Mouse (Mus musculus) midbrain, postnatal 0 days (tissue): Measurements from ENCODE around the gene Bmt2. TPM values are rescaled to one million over a fixed set of nuclear protein-coding genes. Genes with fewer than 3 reads are reported as not detected.

Experiments
- ATAC-seq: fragments of 200-750 bp; cut with Nextera tagmentation; 2 replicates; pipeline ENCODE4 v1.8.0; 2017; ENCODE audit warnings: moderate number of reproducible peaks, mild to moderate bottlenecking, moderate TSS enrichment, moderate library complexity; ENCODE audit not compliant: low FRiP score
- DNase-seq: peaks from one replicate; pipeline ENCODE4 v3.0.0-alpha.2; 2015; ENCODE audit warnings: low spot score
- H3K27ac ChIP-seq: fragments of 300-500 bp; sonication (generic); 2 replicates; pipeline ENCODE4 v1.5.1; 2014; ENCODE audit warnings: low read depth, mild to moderate bottlenecking, low read length, mixed read lengths
- H3K27me3 ChIP-seq: fragments of 300-500 bp; sonication (generic); 2 replicates; pipeline ENCODE4 v1.6.1; 2014; ENCODE audit warnings: low read length, control low read depth, mixed read lengths; ENCODE audit not compliant: insufficient read depth
- H3K36me3 ChIP-seq: fragments of 300-500 bp; sonication (generic); 2 replicates; pipeline ENCODE4 v1.6.1; 2014; ENCODE audit warnings: low read length, control low read depth, mixed read lengths; ENCODE audit not compliant: insufficient read depth
- H3K4me1 ChIP-seq: fragments of 300-500 bp; sonication (generic); 2 replicates; pipeline ENCODE4 v1.6.1; 2014; ENCODE audit warnings: mild to moderate bottlenecking, control low read depth, antibody characterized with exemption, low read length, mixed read lengths; ENCODE audit not compliant: insufficient read depth
- H3K4me2 ChIP-seq: fragments of 300-500 bp; sonication (generic); 2 replicates; pipeline ENCODE4 v1.6.1; 2014; ENCODE audit warnings: low read depth, mild to moderate bottlenecking, low read length, mixed read lengths; ENCODE audit not compliant: poor library complexity, severe bottlenecking
- H3K4me3 ChIP-seq: fragments of 300-500 bp; sonication (generic); 2 replicates; pipeline ENCODE4 v1.5.1; 2014; ENCODE audit warnings: low read depth, mild to moderate bottlenecking, low read length, moderate library complexity
- H3K9ac ChIP-seq: fragments of 300-500 bp; sonication (generic); replicated peaks from 2 replicates; pipeline ENCODE4 v1.6.1; 2014; ENCODE audit warnings: mild to moderate bottlenecking, low read length, moderate library complexity, mixed read lengths; ENCODE audit not compliant: poor library complexity, severe bottlenecking
- H3K9me3 ChIP-seq: fragments of 300-500 bp; sonication (generic); 2 replicates; pipeline ENCODE4 v1.6.1; 2016; ENCODE audit warnings: low read length, control low read depth
- CTCF ChIP-seq: IDR thresholded peaks from 2 replicates; pipeline ENCODE4 v1.5.1; 2016; ENCODE audit warnings: antibody characterized with exemption, mild to moderate bottlenecking
- WGBS: fragments of 180-500 bp; shearing (Covaris S2); extraction: QIAGEN DNeasy Blood & Tissue Kit; methylation state at CpG from one replicate; pipeline ENCODE4 v1.1.7; 2014; 5-methylcytosine and 5-hydroxymethylcytosine counted together
- polyA plus RNA-seq: library from polyadenylated mRNA; unstranded; fragments of >200 nt; fragmentation: Nextera tagmentation; extraction: Ambion mirVana; gene quantifications from 2 replicates; pipeline ENCODE4 v1.2.1, GENCODE M21; 2015
- total RNA-seq: library from RNA; depleted of rRNA; stranded (reverse); fragments of >200 nt; gene quantifications from 2 replicates; pipeline ENCODE4 v1.2.3, GENCODE M21; 2014

Bmt2 gene
- total and polyA plus RNA-seq, 2 experiments from 2014 or later: 11.0 to 28.9 TPM

DNA sequence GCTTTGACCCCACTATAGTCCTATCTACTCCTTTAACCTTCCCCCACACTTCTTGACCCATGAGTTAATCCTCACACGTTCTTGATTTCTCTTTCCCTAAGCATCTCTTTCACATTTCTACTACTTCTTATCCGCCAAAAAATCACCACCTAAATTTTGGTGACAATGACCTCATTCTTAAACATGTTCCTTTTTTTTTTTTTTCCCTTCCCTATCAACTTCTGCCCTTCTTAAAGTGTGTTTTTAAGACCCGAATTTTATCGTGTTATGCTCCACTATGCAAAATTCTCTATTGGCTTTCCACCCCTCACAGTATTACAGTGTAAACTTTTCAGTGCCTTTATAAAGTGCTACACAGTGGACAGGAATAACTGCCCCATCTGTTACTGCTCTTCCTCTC is 71.4 kb downstream of the Bmt2 start:
- Histone ChIP-seq H3K4me1 (peaks cover 14% of the 10 kb centered on the region; the same call in 1 of the 2 replicates), H3K9me3 (no peaks in the 10 kb centered on the region), H3K9ac (no peak overlapping the region), H3K27me3 (no peaks in the 10 kb centered on the region), H3K36me3 (no peaks in the 10 kb centered on the region), H3K4me3 (peak overlapping the region; percentile 65; the same call in 1 of the 2 replicates), H3K4me2 (peak overlapping the region; percentile 61; the same call in 1 of the 2 replicates), H3K27ac (no peak overlapping the region)
- DNase-seq (no peak), ATAC-seq (no peak)
- TF ChIP-seq CTCF: no peak
- WGBS: 68% methylated on average over 4 of the region's 4 CpGs

DNA sequence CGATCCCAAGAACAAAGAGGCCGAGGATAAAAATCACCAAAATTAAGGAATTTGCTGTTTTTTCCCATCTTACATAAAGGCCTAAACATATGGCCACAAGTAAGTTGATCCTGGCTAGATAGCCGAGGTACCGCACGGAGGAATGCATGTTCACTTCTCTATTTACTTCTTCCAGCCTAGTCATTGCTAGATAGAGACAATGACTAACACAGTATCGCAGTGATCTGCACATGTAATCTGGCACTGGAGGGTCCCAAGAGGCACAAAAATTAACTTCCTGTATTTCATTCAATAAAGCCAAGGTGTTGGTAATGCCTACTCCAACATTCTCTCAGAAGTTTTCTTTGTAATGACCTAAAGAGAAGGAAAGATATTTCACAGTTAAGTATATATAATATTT is 74.6 kb downstream of the Bmt2 start:
- H3K9me3 ChIP-seq: no peaks in the 10 kb centered on the region
- no peak overlapping the region for H3K4me3 ChIP-seq
- no peak overlapping the region for H3K9ac ChIP-seq
- no peak for ATAC-seq
- peaks cover 14% of the 10 kb centered on the region; the same call in 1 of the 2 replicates for H3K4me1 ChIP-seq
- no peaks in the 10 kb centered on the region for H3K27me3 ChIP-seq
- H3K4me2 ChIP-seq: no peak overlapping the region
- no peak for TF ChIP-seq CTCF
- WGBS: 97% methylated on average over 6 of the region's 6 CpGs
- H3K27ac ChIP-seq: no peak overlapping the region
- H3K36me3 ChIP-seq: no peaks in the 10 kb centered on the region
- DNase-seq: no peak

DNA sequence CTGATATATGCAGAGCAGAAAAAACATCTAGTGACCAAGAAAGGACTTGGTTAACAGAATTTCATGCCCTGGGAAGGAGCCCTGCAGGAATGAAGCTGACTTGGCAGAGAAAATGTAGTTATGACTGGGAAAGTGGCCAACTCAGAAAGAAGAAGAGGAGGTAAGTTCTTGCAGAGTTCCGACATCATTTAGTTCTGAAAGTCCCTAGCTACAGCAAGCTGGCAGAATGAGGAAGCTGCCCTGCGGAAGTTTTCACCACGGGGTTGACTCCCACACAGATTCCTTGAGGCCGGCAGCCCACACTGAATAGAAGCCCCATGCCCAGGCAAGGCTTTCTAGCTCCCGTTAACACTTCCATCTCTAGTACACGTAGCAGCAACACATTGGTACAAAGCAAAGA is 76.2 kb downstream of the Bmt2 start:
- Histone ChIP-seq H3K9me3 (no peaks in the 10 kb centered on the region), H3K27ac (no peak overlapping the region), H3K27me3 (no peaks in the 10 kb centered on the region), H3K4me1 (peaks cover 9% of the 10 kb centered on the region; the same call in 1 of the 2 replicates), H3K4me2 (no peak overlapping the region), H3K36me3 (no peaks in the 10 kb centered on the region), H3K4me3 (no peak overlapping the region), H3K9ac (no peak overlapping the region)
- WGBS: 71% methylated on average over 6 of the region's 6 CpGs
- ATAC-seq (no peak), DNase-seq (peak; percentile 38)
- no peak for TF ChIP-seq CTCF

DNA sequence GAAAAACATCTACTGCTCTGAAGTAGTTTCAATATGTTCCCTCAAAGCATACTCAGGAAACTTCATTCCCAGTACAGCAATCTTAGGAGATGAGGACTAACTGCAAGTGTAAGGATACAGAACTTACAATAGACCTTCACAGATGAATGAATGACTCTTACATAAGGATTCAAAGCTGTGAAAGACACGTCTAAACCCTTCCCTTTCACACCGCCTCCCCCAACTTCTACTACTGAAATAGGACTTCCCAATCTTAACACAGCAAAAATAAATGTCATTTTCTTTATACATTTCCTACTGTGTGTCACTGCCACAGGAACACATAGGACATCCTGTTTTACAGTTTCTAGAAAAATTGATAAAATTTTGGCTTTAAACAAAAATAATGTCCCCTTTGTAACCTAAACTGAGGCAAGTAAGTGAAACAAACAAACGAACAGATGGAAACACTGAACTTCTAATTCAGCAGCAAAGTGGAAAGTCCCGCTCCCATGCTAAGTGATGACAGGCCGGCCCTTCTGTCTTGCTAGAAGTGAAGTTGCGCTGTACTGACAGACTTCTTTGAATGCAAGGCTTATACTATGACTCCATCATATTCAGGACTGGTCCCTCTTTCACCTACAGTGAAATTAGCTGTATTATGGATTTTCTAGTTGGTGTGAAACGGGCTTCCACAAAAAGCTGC is 79.4 kb downstream of the Bmt2 start:
- WGBS: 82% methylated on average over 7 of the region's 7 CpGs
- ATAC-seq (no peak), DNase-seq (no peak)
- no peak overlapping the region for H3K27ac ChIP-seq
- no peak overlapping the region for H3K4me3 ChIP-seq
- H3K9me3 ChIP-seq: no peaks in the 10 kb centered on the region
- no peaks in the 10 kb centered on the region for H3K27me3 ChIP-seq
- no peak overlapping the region for H3K9ac ChIP-seq
- peaks cover under 1% of the 10 kb centered on the region; the same call in 1 of the 2 replicates for H3K36me3 ChIP-seq
- H3K4me1 ChIP-seq: peaks cover 4% of the 10 kb centered on the region; the same call in 1 of the 2 replicates
- no peak for TF ChIP-seq CTCF
- no peak overlapping the region for H3K4me2 ChIP-seq

DNA sequence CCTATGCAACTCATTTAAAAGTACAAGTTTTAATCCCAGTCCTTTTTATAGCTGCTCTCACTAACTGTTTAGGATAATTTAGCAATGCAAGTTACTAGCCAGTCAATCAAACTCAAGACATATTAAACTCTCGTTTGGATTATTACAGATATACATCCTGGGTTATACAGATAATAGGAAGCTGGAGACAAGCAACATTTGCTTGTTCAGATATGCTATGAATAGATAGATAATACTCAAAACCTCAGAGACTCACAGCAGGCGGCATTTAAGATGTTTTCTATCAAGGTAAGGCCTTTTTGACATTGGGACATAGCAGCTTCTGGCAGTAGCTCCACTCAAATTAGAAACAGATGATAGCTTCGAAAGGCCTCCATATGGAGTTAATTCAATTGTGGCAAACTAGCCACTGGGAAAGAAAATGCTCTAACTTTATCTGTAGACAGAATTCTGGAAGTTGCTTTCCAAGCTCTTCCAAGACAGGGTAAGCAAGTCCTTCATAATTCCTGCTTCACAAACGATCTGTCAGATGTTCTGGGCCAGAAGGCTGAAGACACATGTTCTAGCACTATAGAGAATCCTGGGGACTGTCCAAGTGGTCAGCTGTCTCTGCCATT is 84.9 kb downstream of the Bmt2 start:
- ATAC-seq: no peak
- Histone ChIP-seq H3K9ac (no peak overlapping the region), H3K4me2 (no peak overlapping the region), H3K27ac (no peak overlapping the region), H3K36me3 (peaks cover 14% of the 10 kb centered on the region; the same call in 1 of the 2 replicates), H3K4me3 (no peak overlapping the region), H3K9me3 (no peaks in the 10 kb centered on the region), H3K4me1 (no peaks in the 10 kb centered on the region), H3K27me3 (no peaks in the 10 kb centered on the region)
- WGBS: 89% methylated on average over 4 of the region's 4 CpGs
- no peak for TF ChIP-seq CTCF
- no peak for DNase-seq

DNA sequence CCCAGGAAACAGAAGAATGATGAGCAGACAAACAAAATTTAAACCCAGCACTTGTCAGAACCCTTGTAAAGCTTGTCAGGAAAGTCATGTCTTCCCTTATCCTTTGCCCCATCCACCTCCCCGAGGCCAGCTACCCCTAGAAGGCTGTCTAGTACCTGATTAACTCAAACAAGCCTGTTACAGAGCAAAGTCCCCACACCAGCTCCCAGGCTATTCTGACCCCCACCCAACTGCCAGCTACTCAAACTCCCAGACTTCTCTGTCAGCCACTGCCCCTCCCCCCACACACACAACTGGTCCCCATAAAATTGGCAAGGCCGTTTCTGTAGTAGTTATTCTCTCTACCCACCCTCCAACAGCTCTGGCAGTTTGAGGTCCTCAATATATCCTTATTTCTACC is 91.2 kb downstream of the Bmt2 start:
- Histone ChIP-seq H3K4me3 (no peak overlapping the region), H3K36me3 (peaks cover 12% of the 10 kb centered on the region; the same call in 1 of the 2 replicates), H3K4me1 (no peaks in the 10 kb centered on the region), H3K4me2 (no peak overlapping the region), H3K9me3 (no peaks in the 10 kb centered on the region), H3K27ac (no peak overlapping the region), H3K27me3 (no peaks in the 10 kb centered on the region), H3K9ac (no peak overlapping the region)
- WGBS: 64% methylated on average over 2 of the region's 2 CpGs
- DNase-seq (no peak), ATAC-seq (no peak)
- TF ChIP-seq CTCF: no peak
